Mouse (Mus musculus) lung, postnatal 0 days (tissue): ENCODE results near the gene Lrg1.

Experiments
- CTCF ChIP-seq: IDR thresholded peaks from 2 replicates; pipeline ENCODE4 v1.5.1; 2016; ENCODE audit warnings: antibody characterized with exemption, mild to moderate bottlenecking
- EP300 ChIP-seq: IDR thresholded peaks from 2 replicates; pipeline ENCODE4 v1.6.1; 2016; ENCODE audit warnings: antibody characterized with exemption, mild to moderate bottlenecking, control low read depth

DNA sequence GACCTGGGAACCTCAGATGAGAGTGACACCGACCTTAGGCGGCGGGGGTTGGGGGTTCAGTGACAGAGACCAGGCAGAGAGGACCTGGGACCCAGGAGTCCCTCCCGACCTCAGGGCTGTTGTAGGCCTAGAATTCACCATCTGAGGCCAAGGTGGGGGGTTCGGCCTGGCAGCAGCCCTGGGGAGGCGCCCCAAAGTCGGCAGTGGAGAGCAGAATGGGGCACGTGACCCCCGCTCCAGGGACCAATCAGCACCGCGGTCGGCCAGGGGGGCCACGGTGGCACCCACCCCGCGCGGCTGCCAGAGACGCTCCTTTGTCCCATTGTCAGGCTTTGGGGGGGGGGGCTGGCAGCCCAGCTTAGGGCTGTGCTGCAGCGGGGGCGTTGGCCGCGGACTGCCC, 17.6 kb upstream of the Lrg1 start:
- TF ChIP-seq EP300 (no peak), CTCF (no peak)
